Mouse (Mus musculus) olfactory bulb, adult 2 months (tissue): ENCODE results near the gene Kcnk1. TPM values are rescaled to one million over a fixed set of nuclear protein-coding genes. Genes with fewer than 3 reads are reported as not detected.

Experiments
- H3K27ac ChIP-seq: fragments of 200-500 bp; 2 replicates; pipeline ENCODE4 v1.5.1; 2012; ENCODE audit warnings: low read depth, low read length; ENCODE audit not compliant: insufficient read depth
- H3K4me1 ChIP-seq: fragments of 200-500 bp; 2 replicates; pipeline ENCODE4 v1.6.1; 2012; ENCODE audit warnings: low read length; ENCODE audit not compliant: control insufficient read depth, insufficient read depth
- H3K4me3 ChIP-seq: fragments of 200-500 bp; 2 replicates; pipeline ENCODE4 v1.5.1; 2012; ENCODE audit warnings: mild to moderate bottlenecking, low read depth, low read length, moderate library complexity; ENCODE audit not compliant: insufficient read depth
- CTCF ChIP-seq: fragments of 200-500 bp; IDR thresholded peaks from 2 replicates; pipeline ENCODE4 v1.5.1; 2012; ENCODE audit warnings: low read depth, mild to moderate bottlenecking, low read length, moderate library complexity; ENCODE audit not compliant: insufficient read depth
- POLR2A ChIP-seq: fragments of 200-500 bp; IDR thresholded peaks from 2 replicates; pipeline ENCODE4 v1.6.1; 2012; ENCODE audit warnings: mild to moderate bottlenecking, low read depth, low read length, moderate library complexity; ENCODE audit not compliant: insufficient read depth
- WGBS: fragments of 180-500 bp; shearing (Covaris S2); methylation state at CpG from one replicate; pipeline ENCODE4 v1.1.7; 2018; 5-methylcytosine and 5-hydroxymethylcytosine counted together
- polyA plus RNA-seq: library from polyadenylated mRNA; stranded (reverse); fragments of >200 nt; gene quantifications from 2 replicates; pipeline ENCODE4 v1.2.4, GENCODE M21; 2012; ENCODE audit warnings: low replicate concordance; ENCODE audit not compliant: missing spikeins, insufficient read depth, insufficient read length

Gene Kcnk1
- polyA plus RNA-seq, 1 experiment, result not detected

DNA sequence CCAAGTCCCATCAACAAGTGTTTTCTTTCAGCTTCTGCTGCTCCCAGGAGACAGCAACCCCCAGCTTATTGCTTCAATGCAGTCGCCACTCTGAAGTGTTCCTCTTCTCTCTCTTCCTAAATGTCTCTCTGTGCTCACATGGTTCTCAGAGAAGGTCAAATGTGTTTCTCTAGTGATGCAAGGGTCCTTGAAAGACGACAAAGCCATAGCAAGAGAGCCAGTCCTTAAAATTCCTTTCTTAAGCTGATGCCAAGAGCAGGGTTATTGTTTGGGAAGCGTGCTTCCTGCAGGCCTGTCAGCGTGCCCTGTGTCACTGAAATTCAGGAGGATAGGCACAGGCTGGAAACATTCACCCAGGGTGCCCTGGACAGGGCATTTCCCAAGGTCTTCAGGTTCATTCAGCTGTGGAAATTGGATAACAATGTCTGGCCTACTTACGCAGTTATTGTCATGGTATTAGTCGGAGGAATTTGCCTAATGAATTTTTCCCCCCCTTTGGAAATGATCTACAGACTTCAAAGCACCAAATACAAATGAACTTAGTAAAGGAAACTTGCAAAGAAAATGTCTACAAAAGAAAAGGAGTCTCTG lies 7.9 kb upstream of the Kcnk1 start:
- Histone ChIP-seq H3K4me1 (peaks cover 4% of the 10 kb centered on the region; the same call in 1 of the 2 replicates), H3K4me3 (no peak overlapping the region), H3K27ac (no peak overlapping the region)
- TF ChIP-seq POLR2A (no peak), CTCF (no peak)
- WGBS, result 76% methylated on average over 6 of the region's 6 CpGs

DNA sequence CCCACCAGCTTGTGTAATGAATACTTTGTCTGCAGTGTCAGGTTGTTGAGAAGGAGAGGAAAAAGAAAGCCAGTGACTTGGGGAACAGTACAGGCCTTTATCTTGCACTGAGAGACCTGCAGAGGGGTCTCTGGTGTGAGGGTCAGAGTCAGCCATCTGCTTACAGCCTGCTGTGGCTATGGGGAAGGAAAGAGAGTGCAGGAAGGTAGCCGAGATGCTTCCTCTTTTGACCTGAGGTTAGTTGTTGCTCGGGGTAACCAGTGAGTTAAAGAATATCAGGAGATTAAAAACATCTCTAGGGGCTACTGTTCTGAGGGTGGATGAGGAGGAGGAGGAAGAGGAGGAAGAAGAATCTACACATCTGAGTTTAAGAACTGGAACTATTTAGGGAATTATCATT lies 7.0 kb upstream of the Kcnk1 start:
- WGBS, result 76% methylated on average over 2 of the region's 2 CpGs
- TF ChIP-seq CTCF (no peak), POLR2A (no peak)
- no peak overlapping the region for H3K4me3 ChIP-seq
- peaks cover 4% of the 10 kb centered on the region; the same call in 1 of the 2 replicates for H3K4me1 ChIP-seq
- H3K27ac ChIP-seq, result no peak overlapping the region; the same call in 1 of the 2 replicates

DNA sequence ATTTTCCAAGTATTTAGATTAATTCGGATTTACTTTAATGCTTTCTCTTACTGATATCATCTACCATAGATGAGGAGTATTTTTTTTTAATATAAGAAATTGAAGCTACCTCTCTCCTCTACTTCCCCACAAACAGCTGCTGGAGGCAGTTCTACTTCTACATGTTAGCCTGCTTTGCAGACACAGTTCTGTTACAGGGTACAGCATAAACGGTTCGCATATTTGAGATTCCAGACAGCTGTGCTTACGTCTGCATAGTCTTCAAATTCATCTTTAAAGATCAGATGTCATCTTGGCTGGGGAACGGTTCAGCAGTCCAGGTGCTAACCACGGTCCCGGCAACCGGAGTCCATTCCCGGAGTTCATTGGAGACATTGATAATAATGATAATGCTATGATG lies 1.3 kb upstream of the Kcnk1 start:
- no peak for TF ChIP-seq POLR2A
- TF ChIP-seq CTCF, result no peak
- H3K27ac ChIP-seq, result no peak overlapping the region
- H3K4me3 ChIP-seq, result no peak overlapping the region
- 84% methylated on average over 9 of the region's 9 CpGs for WGBS
- peaks cover 6% of the 10 kb centered on the region for H3K4me1 ChIP-seq

DNA sequence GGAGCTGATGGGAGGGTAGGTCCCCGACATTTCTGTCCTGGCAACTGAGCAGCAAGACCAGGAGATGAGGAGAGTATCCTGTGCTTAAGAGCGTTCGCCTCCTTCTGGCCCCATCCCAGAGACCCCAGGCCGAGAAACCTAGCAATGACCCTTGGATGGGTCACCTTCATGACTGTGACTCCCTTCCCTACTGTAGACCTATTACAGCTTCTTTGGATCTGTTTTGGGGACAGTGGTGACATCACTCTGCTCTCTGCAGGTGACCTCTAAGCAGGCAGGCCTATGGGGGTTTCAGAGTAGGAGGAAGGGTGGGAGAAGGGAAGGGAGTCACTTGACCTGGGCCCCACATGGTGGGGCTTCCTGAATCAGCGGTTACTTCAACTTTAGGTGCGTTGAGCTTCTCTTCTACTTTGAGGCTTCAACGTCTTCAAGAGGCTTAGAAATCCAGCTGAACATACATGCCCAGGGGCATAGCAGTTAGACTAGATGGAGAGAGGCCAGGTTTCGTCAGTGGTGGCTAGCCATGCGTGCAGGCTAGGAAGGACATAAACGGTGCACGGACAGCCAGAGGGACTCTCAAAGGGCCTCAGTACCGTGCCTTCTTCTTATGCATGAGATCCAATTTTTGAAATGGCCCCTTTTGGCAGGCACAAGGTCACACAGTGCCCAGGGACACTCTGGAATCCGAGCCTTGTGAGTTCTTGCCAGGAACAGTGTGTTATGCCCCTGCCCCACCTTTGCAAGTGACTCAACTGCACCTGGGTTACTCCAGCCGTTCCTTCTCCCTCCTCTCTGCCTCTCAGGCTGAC lies 1.3 kb downstream of the Kcnk1 start:
- 17% methylated on average over 14 of the region's 14 CpGs for WGBS
- peak overlapping the region; percentile 77 for H3K4me3 ChIP-seq
- peaks cover 18% of the 10 kb centered on the region for H3K4me1 ChIP-seq
- TF ChIP-seq POLR2A (no peak), CTCF (no peak)
- peak overlapping the region; percentile 73 for H3K27ac ChIP-seq

DNA sequence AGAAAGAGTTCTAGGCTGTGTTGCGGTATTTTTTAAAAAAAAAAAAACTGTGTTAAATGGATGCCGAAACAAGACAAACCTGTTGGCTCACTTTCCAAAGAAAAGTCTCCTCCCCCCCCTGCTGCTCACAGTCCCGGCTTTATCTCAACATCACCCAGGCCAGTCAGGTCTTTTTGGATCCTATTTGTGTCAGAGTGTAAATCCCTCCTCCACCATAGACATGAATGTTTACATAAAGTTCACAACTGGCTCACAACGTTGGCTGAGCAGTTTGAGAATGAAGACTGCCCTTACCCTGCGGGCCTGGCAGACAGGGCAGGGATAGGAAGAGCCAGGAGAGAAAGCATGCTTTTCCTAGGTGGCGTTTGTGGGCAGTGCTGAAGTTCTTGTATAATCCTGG lies 2.0 kb downstream of the Kcnk1 start:
- peak overlapping the region; percentile 9; the same call in 1 of the 2 replicates for H3K27ac ChIP-seq
- WGBS, result 23% methylated on average over 6 of the region's 6 CpGs
- peak overlapping the region; percentile 46 for H3K4me3 ChIP-seq
- H3K4me1 ChIP-seq, result peaks cover 19% of the 10 kb centered on the region
- TF ChIP-seq POLR2A (no peak), CTCF (no peak)

DNA sequence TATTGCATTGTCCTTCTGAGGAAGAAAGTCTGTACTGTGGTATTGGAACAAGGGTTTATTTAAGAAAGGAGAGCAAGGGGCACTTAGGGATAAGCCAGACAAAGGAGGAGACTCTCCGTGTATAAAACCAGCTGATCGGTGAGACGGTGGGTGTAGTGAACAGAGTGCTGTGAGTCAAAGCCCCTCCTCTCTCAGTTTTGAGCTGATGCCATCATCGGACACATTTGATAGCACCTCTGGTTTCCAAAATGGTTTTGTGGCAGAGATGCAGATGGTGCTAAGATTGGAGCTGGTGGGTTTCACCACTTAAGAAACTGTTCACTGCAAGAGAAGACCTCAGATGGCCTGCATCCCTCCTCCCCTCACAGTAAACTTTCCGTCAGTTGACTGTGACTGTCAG lies 2.6 kb downstream of the Kcnk1 start:
- TF ChIP-seq CTCF (no peak), POLR2A (no peak)
- 26% methylated on average over 5 of the region's 5 CpGs for WGBS
- Histone ChIP-seq H3K4me3 (peak overlapping the region; percentile 46), H3K4me1 (peaks cover 19% of the 10 kb centered on the region), H3K27ac (peak overlapping the region; percentile 9; the same call in 1 of the 2 replicates)

DNA sequence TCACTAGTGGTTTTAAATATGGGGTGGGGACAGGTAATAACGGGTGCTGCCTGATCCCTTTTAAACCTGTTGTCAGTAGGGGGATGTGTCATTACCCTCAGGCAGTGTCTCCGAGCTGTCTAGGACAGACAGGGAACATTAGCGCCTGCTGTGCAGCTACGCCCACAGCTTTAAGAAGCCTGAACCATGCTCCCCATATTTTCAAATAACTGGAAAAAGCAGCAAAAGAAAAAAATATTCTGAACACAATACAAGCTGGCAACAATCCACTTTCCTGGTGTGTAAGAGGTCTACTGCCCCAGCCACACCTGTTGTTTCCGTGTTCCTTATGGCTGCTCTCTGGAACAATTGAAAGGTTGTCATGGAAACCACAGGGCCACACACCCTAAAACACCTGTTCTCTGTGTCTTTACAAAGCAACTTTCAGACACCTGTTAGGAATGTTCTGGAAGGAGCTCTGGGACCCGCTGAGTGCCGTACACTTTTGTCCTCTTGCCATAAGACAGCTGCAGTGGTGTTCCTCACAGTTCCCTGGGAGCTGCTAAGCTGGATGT lies 4.9 kb downstream of the Kcnk1 start:
- peaks cover 25% of the 10 kb centered on the region for H3K4me1 ChIP-seq
- no peak overlapping the region for H3K4me3 ChIP-seq
- TF ChIP-seq CTCF, result no peak
- TF ChIP-seq POLR2A, result no peak
- 40% methylated on average over 7 of the region's 7 CpGs for WGBS
- H3K27ac ChIP-seq, result no peak overlapping the region

DNA sequence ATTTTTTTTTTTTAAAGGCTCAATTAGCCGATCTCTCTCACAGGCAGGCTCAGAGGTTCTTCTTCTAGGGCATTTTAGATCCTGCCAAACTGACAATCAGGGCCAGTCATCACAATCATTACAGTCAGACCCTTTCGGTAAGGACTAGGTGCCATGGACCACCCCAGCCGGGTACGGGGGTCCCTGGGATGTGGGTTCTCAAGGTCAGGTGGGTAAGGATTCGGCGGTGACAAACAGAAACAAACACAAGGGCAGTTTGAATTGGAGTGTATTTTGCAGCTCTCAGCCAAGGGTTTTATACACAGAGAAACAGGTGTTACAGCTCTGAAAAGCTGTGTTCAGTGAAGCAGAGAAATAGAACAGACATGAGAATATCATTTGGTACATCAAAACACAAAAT lies 8.6 kb downstream of the Kcnk1 start:
- 80% methylated on average over 6 of the region's 6 CpGs for WGBS
- peaks cover 44% of the 10 kb centered on the region for H3K4me1 ChIP-seq
- H3K4me3 ChIP-seq, result no peak overlapping the region
- no peak overlapping the region for H3K27ac ChIP-seq
- TF ChIP-seq CTCF (no peak), POLR2A (no peak)

DNA sequence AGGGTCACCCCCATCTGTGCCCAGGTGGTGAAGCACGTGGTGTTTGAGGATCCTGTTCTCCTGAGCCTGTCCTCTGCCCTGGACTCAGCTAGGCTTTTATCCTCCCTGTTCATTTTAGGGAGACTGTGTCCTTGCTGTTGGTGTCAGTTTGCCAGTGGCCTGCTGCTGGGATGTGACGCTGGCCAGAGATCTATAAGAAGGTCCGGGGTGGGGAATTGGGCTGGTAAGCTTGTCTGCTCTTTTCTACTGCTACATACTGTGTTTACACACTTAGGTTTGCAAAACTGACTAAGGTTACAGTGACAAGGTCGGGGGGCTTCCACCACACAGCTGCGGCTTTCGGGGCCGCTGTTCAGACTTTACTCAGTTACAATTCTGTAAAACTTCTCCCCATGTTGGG lies 10.0 kb downstream of the Kcnk1 start:
- TF ChIP-seq POLR2A (no peak), CTCF (no peak)
- Histone ChIP-seq H3K4me1 (peaks cover 35% of the 10 kb centered on the region), H3K4me3 (no peak overlapping the region), H3K27ac (0 out of 2 replicates have a peak overlapping the region, but pooled peaks have one; percentile 13)
- 89% methylated on average over 7 of the region's 7 CpGs for WGBS

DNA sequence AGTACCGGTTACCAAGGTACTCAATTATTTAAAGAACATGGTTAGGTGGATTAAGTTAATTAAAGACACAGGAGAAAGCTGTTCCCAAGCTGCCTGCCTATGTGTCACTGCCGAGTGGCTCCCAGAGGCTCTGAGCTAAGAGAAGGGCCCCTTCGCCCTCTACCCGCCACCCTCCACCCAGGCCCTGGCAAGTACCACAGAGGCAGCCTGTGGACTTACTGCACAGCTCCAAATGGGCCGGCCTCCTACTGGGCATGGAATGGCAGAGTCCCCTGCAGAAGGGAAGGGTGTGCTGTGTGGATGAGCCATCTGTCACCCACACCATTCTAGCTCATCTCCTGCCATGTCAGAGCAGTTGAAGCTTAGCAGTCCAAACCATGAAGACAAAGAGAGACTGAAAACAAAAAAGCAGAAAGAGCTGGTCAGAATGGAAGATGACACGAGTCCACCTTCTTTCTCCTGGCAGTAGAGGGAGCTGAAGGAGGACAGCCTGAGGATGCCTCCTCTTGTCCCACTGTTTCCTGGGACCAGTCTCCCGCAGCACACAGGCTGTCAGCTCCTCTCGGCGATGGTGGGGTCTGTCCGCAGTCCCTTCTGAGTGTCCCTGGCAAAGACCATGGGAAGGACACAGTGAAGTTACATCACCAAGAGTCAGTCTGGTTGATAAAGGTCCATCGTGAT lies 11.5 kb downstream of the Kcnk1 start:
- Histone ChIP-seq H3K27ac (no peak overlapping the region; the same call in 1 of the 2 replicates), H3K4me1 (peaks cover 35% of the 10 kb centered on the region), H3K4me3 (no peak overlapping the region)
- WGBS, result 74% methylated on average over 11 of the region's 11 CpGs
- no peak for TF ChIP-seq POLR2A
- no peak for TF ChIP-seq CTCF
